Mouse (Mus musculus) myocyte (in vitro differentiated cells): ENCODE results near the gene Snx33. TPM values are rescaled to one million over a fixed set of nuclear protein-coding genes. Genes with fewer than 3 reads are reported as not detected.
A peak's percentile ranks its signal among the peaks of the same experiment; 100 is the strongest.
"Not testable (repeated sequence)": the region's sequence is repeated elsewhere in the genome, so short reads cannot be mapped to it uniquely, and the experiment has no call there.

ENCODE experiments used
- H3K27me3 ChIP-seq: one replicate; pipeline ENCODE4 v1.6.1; 2011; ENCODE audit not compliant: control insufficient read depth, insufficient read depth, insufficient read length
- H3K36me3 ChIP-seq: one replicate; pipeline ENCODE4 v1.6.1; 2011; ENCODE audit not compliant: control insufficient read depth, insufficient read depth
- H3K4me2 ChIP-seq: one replicate; pipeline ENCODE4 v1.6.1; 2011; ENCODE audit warnings: low read depth, control low read depth
- H3K4me3 ChIP-seq: one replicate; pipeline ENCODE4 v1.5.1; 2011; ENCODE audit warnings: mild to moderate bottlenecking, control low read depth, moderate library complexity
- H3K79me2 ChIP-seq: one replicate; pipeline ENCODE4 v1.6.1; 2011; ENCODE audit not compliant: control insufficient read depth, insufficient read depth
- H3ac ChIP-seq: one replicate; pipeline ENCODE4 v1.6.1; 2011; ENCODE audit not compliant: control insufficient read depth, insufficient read length
- CEBPB ChIP-seq: IDR thresholded peaks from 2 replicates; pipeline ENCODE4 v1.6.1; 2011; ENCODE audit warnings: mild to moderate bottlenecking, moderate library complexity; ENCODE audit not compliant: poor library complexity, insufficient read depth, severe bottlenecking
- E2F4 ChIP-seq: IDR thresholded peaks from one replicate; pipeline ENCODE4 v1.6.1; 2011; ENCODE audit warnings: mild to moderate bottlenecking, control low read depth, moderate library complexity; ENCODE audit not compliant: insufficient read depth
- MAX ChIP-seq: IDR thresholded peaks from one replicate; pipeline ENCODE4 v1.6.1; 2011; ENCODE audit warnings: low read depth, mild to moderate bottlenecking, control low read depth
- MYOD1 ChIP-seq, 3 experiments: IDR thresholded peaks; one replicate each; pipeline ENCODE4 v1.6.1; 2011; ENCODE audit warnings: control low read depth in 2 of 3, low read depth in 2 of 3, mild to moderate bottlenecking in 2 of 3, moderate library complexity in 1 of 3; ENCODE audit not compliant: insufficient read length in 2 of 3, control insufficient read depth in 1 of 3
- MYOG ChIP-seq, 3 experiments: IDR thresholded peaks; one replicate each; pipeline ENCODE4 v1.6.1; 2011; ENCODE audit warnings: control low read depth in 2 of 3, low read depth in 2 of 3, mild to moderate bottlenecking in 2 of 3; ENCODE audit not compliant: insufficient read length in 2 of 3, control insufficient read depth in 1 of 3, insufficient read depth in 1 of 3
- POLR2A ChIP-seq: IDR thresholded peaks from one replicate; pipeline ENCODE4 v1.6.1; 2011; ENCODE audit warnings: low read depth, mild to moderate bottlenecking, control low read depth, moderate library complexity; ENCODE audit not compliant: insufficient read length
- POLR2AphosphoS2 ChIP-seq: IDR thresholded peaks from one replicate; pipeline ENCODE4 v1.6.1; 2011; ENCODE audit warnings: low read depth, control low read depth; ENCODE audit not compliant: insufficient read length
- REST ChIP-seq: IDR thresholded peaks from one replicate; pipeline ENCODE4 v1.6.1; 2011; ENCODE audit warnings: mild to moderate bottlenecking, control low read depth, moderate library complexity; ENCODE audit not compliant: insufficient read depth, insufficient read length
- SRF ChIP-seq: IDR thresholded peaks from one replicate; pipeline ENCODE4 v1.6.1; 2011; ENCODE audit warnings: low read depth; ENCODE audit not compliant: control insufficient read depth, insufficient read length
- TCF12 ChIP-seq: IDR thresholded peaks from one replicate; pipeline ENCODE4 v1.6.1; 2011; ENCODE audit warnings: mild to moderate bottlenecking, control low read depth; ENCODE audit not compliant: poor library complexity, insufficient read depth, severe bottlenecking
- TCF3 ChIP-seq: IDR thresholded peaks from one replicate; pipeline ENCODE4 v1.6.1; 2011; ENCODE audit warnings: low read depth, control low read depth; ENCODE audit not compliant: insufficient read length
- USF1 ChIP-seq: IDR thresholded peaks from one replicate; pipeline ENCODE4 v1.6.1; 2011; ENCODE audit warnings: low read depth, mild to moderate bottlenecking, control low read depth, moderate library complexity
- polyA plus RNA-seq: library from polyadenylated mRNA; unstranded; fragments of >200 nt; fragmentation: generic; extraction: Trizol; gene quantifications from one replicate; pipeline ENCODE4 v1.2.1, GENCODE M21; 2012; ENCODE audit warnings: missing spikeins

The Snx33 gene
- polyA plus RNA-seq, 1 experiment: 9.4 TPM

GRCm38 (mm10) chr9:56958689-56959088, 30.5 kb upstream of the Snx33 start:
- Histone ChIP-seq H3K4me3 (no peak overlapping the region), H3K4me2 (no peak overlapping the region), H3K27me3 (no peaks in the 10 kb centered on the region), H3K79me2 (no peaks in the 10 kb centered on the region), H3ac (no peak overlapping the region), H3K36me3 (peaks cover 14% of the 10 kb centered on the region)
- TF ChIP-seq E2F4 (no peak), USF1 (no peak), TCF3 (no peak), MAX (no peak), CEBPB (no peak), MYOG (IDR thresholded peaks at IDR 0.05; ENCODE audit: control insufficient read depth in 1 of 3, insufficient read depth in 1 of 3, insufficient read length in 2 of 3, low read depth in 2 of 3) (no peak)

- TF ChIP-seq USF1: no peak
- no peak for TF ChIP-seq POLR2A
- no peak for TF ChIP-seq REST
- no peak for TF ChIP-seq TCF12
- no peak for TF ChIP-seq MYOD1 (IDR thresholded peaks at IDR 0.05; ENCODE audit: control insufficient read depth in 1 of 3, insufficient read length in 2 of 3, low read depth in 2 of 3)
- no peak for TF ChIP-seq TCF3
- no peak for TF ChIP-seq MAX
- TF ChIP-seq MYOG (IDR thresholded peaks at IDR 0.05; ENCODE audit: control insufficient read depth in 1 of 3, insufficient read depth in 1 of 3, insufficient read length in 2 of 3, low read depth in 2 of 3): no peak
- no peak for TF ChIP-seq E2F4
- TF ChIP-seq SRF: no peak
- TF ChIP-seq CEBPB: no peak
- TF ChIP-seq POLR2AphosphoS2: no peak
- H3K27me3 ChIP-seq: no peaks in the 10 kb centered on the region
- H3K36me3 ChIP-seq: peaks cover 7% of the 10 kb centered on the region
- H3K4me3 ChIP-seq: no peak overlapping the region
- H3ac ChIP-seq: no peak overlapping the region
- H3K79me2 ChIP-seq: no peaks in the 10 kb centered on the region
- H3K4me2 ChIP-seq: no peak overlapping the region
These were observed 28.9 kb upstream of the Snx33 start for GRCm38 (mm10) chr9:56956966-56957675.

GRCm38 (mm10) chr9:56953562-56953961, 25.4 kb upstream of the Snx33 start:
- TF ChIP-seq SRF (no peak), MYOD1 (IDR thresholded peaks at IDR 0.05; ENCODE audit: control insufficient read depth in 1 of 3, insufficient read length in 2 of 3, low read depth in 2 of 3) (no peak)
- Histone ChIP-seq H3ac (no peak overlapping the region), H3K4me3 (no peak overlapping the region), H3K4me2 (no peak overlapping the region), H3K79me2 (no peaks in the 10 kb centered on the region), H3K27me3 (no peaks in the 10 kb centered on the region), H3K36me3 (no peaks in the 10 kb centered on the region)

- no peaks in the 10 kb centered on the region for H3K79me2 ChIP-seq
- TF ChIP-seq CEBPB: no peak
- TF ChIP-seq REST: no peak
- peak; percentile 97 for TF ChIP-seq POLR2A
- peak; percentile 86 for TF ChIP-seq SRF
- no peak for TF ChIP-seq MYOG (IDR thresholded peaks at IDR 0.05; ENCODE audit: control insufficient read depth in 1 of 3, insufficient read depth in 1 of 3, insufficient read length in 2 of 3, low read depth in 2 of 3)
- no peak for TF ChIP-seq TCF3
- no peak for TF ChIP-seq USF1
- peak; percentile 99 for TF ChIP-seq POLR2AphosphoS2
- peak within 1 kb of the TSS; percentile 54 for H3ac ChIP-seq
- H3K4me2 ChIP-seq: peak within 1 kb of the TSS; percentile 88
- H3K27me3 ChIP-seq: no peaks in the 10 kb centered on the region
- peak within 1 kb of the TSS; percentile 60 for H3K4me3 ChIP-seq
- H3K36me3 ChIP-seq: no peaks in the 10 kb centered on the region
These were observed 22.5 kb upstream of the Snx33 start, which contains the start of gene Snupn for GRCm38 (mm10) chr9:56950414-56951400. Gene Snupn (plus strand): TSS chr9:56950878.

GRCm38 (mm10) chr9:56949767-56950166, 21.6 kb upstream of the Snx33 start:
- Histone ChIP-seq H3ac (peak overlapping the region; percentile 54), H3K27me3 (no peaks in the 10 kb centered on the region), H3K4me2 (peak overlapping the region; percentile 73), H3K4me3 (peak overlapping the region; percentile 60), H3K36me3 (no peaks in the 10 kb centered on the region), H3K79me2 (no peaks in the 10 kb centered on the region)
- TF ChIP-seq USF1: no peak
- no peak for TF ChIP-seq POLR2AphosphoS2
- TF ChIP-seq E2F4: no peak
- no peak for TF ChIP-seq TCF3
- TF ChIP-seq REST: no peak
- no peak for TF ChIP-seq MYOD1 (IDR thresholded peaks at IDR 0.05; ENCODE audit: control insufficient read depth in 1 of 3, insufficient read length in 2 of 3, low read depth in 2 of 3)
- no peak for TF ChIP-seq MYOG (IDR thresholded peaks at IDR 0.05; ENCODE audit: control insufficient read depth in 1 of 3, insufficient read depth in 1 of 3, insufficient read length in 2 of 3, low read depth in 2 of 3)
- no peak for TF ChIP-seq SRF
- no peak for TF ChIP-seq MAX
- no peak for TF ChIP-seq POLR2A
- no peak for TF ChIP-seq TCF12
- no peak for TF ChIP-seq CEBPB

GRCm38 (mm10) chr9:56948699-56949098, 20.5 kb upstream of the Snx33 start:
- H3K27me3 ChIP-seq, H3K4me3 ChIP-seq, H3K79me2 ChIP-seq, H3K4me2 ChIP-seq, H3K36me3 ChIP-seq, H3ac ChIP-seq: not testable (repeated sequence)

- H3K27me3 ChIP-seq, H3K4me2 ChIP-seq, H3K36me3 ChIP-seq, H3ac ChIP-seq, H3K79me2 ChIP-seq, H3K4me3 ChIP-seq: not testable (repeated sequence)
These were observed 19.3 kb upstream of the Snx33 start for GRCm38 (mm10) chr9:56947481-56947880.
